Mouse (Mus musculus) layer of hippocampus, postnatal 36 days (tissue): ENCODE measurements around the gene Kptn. TPM values are rescaled to one million over a fixed set of nuclear protein-coding genes. Genes with fewer than 3 reads are reported as not detected.

Experiments
- DNase-seq, 2 experiments: peaks; one replicate each; pipeline ENCODE4 v3.0.0; 2022
- total RNA-seq, 2 experiments: library from RNA; stranded (reverse); gene quantifications; 2 replicates each; pipeline ENCODE4 v1.2.3; 2021

The Kptn gene
- total RNA-seq, 2 experiments from 2014 or later, result 32.0 to 37.8 TPM

- no peak for DNase-seq
These were observed 42.3 kb downstream of the Kptn start for GRCm38 (mm10) chr7:16162036-16162435.

GRCm38 (mm10) chr7:16172141-16172581, 52.5 kb downstream of the Kptn start:
- DNase-seq, result no peak

- no peak for DNase-seq
These were observed 53.0 kb downstream of the Kptn start for GRCm38 (mm10) chr7:16172586-16173140.

GRCm38 (mm10) chr7:16173146-16173545, 53.5 kb downstream of the Kptn start:
- DNase-seq, result no peak

- DNase-seq, result peak in 1 of 2 experiments; percentile 60
These were observed 55.2 kb downstream of the Kptn start, which contains the start of gene Meis3 for GRCm38 (mm10) chr7:16174597-16175541. TSS of gene Meis3 (plus strand) at chr7:16175090.

- DNase-seq, result no peak
These were observed 55.8 kb downstream of the Kptn start for GRCm38 (mm10) chr7:16175542-16175931.

Other genes with a start within 250 kb of the Kptn start
- not detected for gene Crx, start 239.9 kb upstream of the Kptn start, total RNA-seq
- gene Crxos, start 237.3 kb upstream of the Kptn start, total RNA-seq, result under 1 TPM in 1 of 2 experiments, not detected in 1; 0.18 TPM
- 1,000 to 10,000 TPM; 1,445 to 1,563 TPM for gene Selenow, start 197.5 kb upstream of the Kptn start, total RNA-seq
- gene Nop53, start 173.8 kb upstream of the Kptn start, total RNA-seq, result 100 to 1,000 TPM; 112 to 113 TPM
- gene Ehd2, start 152.3 kb upstream of the Kptn start, total RNA-seq, result 1 to 10 TPM; 4.1 to 5.8 TPM
- gene Bicra, start 72.0 kb upstream of the Kptn start, total RNA-seq, result 10 to 100 TPM; 19.5 to 21.9 TPM
- gene Zfp541, start 58.1 kb upstream of the Kptn start, total RNA-seq, result under 1 TPM; 0.67 to 0.83 TPM
- gene Napa, start 21.4 kb upstream of the Kptn start, total RNA-seq, result 100 to 1,000 TPM; 272 to 282 TPM
- 100 to 1,000 TPM; 286 to 292 TPM for gene Slc8a2, start 9.9 kb downstream of the Kptn start, total RNA-seq
- 10 to 100 TPM; 36.1 to 44.0 TPM for gene Meis3, start 55.2 kb downstream of the Kptn start, total RNA-seq
- gene Dhx34, start 102.1 kb downstream of the Kptn start, total RNA-seq, result 10 to 100 TPM; 10.1 to 12.2 TPM
- gene C5ar2, start 124.3 kb downstream of the Kptn start, total RNA-seq, result under 1 TPM; 0.35 to 0.60 TPM
- gene C5ar1, start 139.6 kb downstream of the Kptn start, total RNA-seq, result 1 to 10 TPM in 1 of 2 experiments, under 1 TPM in 1; 0.62 to 1.9 TPM
- gene Inafm1, start 153.7 kb downstream of the Kptn start, total RNA-seq, result 10 to 100 TPM; 31.2 to 33.0 TPM
- gene Ccdc9, start 166.9 kb downstream of the Kptn start, total RNA-seq, result 10 to 100 TPM; 69.0 to 77.7 TPM
- 10 to 100 TPM; 11.3 to 13.0 TPM for gene Bbc3, start 188.5 kb downstream of the Kptn start, total RNA-seq